Mouse (Mus musculus): Measurements from ENCODE around the gene Morc1.

Gene Morc1

DNA sequence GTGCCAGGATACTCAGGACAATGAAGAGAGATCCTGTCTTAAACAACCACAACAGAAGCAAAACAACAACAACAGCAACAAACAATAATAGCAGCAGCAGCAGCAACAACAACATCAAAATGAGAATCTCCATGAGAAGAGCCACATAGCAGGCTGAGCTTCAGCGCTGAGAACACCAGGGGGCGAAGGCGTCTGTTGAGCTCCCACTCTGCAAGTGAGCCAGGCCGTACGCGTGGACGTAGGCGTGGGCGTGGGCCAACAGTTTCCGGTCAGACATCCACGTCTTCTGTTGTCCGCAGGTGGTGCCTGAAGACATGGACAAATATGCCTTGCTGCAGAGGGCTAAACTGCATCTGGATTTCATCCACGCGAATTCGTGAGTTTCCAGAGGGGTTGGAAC is at the start of gene Morc1:
Gene Morc1 (plus strand): TSS at position 211 of the 400 bp plus-strand sequence.
- no peak for DNase-seq

DNA sequence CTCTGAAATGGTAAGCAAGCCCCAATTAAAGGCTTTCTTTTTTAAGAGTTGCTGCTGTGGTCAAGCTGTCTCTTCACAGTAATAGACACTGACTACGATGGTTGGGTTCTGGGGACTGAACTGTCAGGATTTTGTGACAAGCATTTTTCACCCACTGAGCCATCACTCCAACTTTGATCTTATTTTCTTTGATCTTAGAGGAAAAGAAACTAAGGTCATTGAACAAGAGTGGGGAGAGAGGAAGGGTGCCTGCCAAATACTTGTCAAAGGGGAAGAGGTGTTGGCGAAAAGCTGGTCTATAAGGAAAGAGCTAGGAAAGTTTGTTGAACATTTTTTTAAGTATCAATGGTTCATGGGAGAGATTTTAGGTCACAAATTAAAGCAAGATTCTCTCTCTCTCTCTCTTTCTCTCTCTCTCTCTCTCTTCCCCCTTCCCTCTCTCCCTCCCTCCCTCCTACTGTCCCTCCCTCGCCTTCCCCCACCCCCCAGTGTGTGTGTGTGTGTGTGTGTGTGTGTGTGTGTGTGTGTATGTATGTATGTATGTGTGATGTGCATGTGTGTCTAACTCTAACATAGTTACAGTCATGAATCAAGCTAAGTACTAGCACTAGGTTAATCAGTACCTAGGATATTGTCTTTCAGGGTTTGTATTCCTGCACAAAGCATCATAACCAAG is 47.3 kb upstream of the Morc1 start:
- no peak for DNase-seq

DNA sequence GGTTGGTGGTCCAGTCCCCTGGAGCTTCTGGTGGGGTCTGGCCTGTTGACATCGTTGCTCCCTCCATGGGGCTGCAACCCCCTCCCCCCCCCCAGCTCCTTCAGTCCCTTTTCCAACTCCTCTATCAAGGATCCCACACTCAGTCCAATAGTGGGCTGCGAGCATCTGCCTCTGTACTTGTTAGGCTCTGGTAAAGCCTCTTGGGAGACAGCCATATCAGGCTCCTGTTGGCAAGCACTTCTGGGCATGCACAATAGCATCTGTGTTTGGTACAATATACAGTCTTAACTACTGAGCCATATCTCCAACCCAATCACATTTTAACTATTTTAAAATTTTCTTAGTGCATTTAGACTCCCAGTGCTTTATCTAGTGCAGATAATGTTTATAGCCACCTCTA is 44.1 kb upstream of the Morc1 start:
- peak; percentile 85 for DNase-seq

DNA sequence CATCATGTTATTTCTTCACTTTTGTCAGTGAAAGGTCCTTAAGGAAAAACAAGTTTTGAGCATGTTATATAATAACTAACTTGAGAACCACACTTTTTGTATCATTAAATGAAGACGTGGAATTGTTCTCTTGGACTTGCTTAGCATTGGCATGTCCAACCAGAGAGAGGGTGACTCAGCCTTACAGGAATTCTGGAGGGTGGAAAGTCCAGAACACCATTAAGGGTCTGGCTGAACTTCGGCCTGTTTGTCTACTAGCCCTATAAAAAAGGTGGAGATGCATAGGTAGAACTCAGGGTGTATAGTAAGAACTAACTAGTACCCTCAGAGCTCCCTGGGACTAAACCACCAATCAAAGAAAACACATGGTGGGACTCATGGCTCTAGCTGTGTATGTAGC is 35.8 kb upstream of the Morc1 start:
- DNase-seq = no peak

DNA sequence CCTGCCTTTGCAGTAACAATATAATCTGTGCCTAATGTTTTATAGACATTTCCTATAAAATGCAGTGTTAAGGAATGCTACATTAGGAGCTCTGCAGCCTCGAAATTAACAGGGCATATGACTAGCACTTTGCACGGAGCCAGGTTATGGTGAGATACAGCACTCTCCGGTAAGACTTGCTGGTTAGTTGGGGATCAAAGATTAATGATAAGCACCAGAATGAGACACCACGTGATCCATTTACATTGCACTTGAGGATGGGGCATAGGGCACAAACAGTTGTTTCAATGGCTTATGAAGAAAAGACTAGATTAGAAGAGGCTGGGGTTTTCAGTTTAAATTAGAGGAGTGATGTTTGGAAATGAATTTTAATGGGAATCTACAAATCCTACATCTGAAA is 28.1 kb upstream of the Morc1 start:
- no peak for DNase-seq

DNA sequence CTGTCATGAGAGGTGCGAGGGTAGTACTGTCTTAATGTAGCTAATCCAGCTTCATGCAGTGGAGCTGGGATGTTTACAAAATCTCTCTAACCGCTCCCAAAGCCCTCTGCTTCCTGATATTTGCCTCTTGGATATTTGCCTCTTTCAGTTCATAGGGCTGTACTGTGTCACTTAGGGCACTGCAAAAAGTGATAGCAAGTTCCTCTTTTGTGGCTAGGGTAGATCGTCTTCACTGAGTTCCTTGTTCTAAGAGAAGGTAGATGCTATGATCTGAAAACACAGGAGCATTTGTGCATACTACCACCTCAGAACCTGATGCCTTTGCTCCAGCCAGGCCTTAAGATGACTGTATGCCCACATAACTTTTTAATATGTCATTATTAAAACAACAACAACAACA is 27.6 kb upstream of the Morc1 start:
- no peak for DNase-seq

DNA sequence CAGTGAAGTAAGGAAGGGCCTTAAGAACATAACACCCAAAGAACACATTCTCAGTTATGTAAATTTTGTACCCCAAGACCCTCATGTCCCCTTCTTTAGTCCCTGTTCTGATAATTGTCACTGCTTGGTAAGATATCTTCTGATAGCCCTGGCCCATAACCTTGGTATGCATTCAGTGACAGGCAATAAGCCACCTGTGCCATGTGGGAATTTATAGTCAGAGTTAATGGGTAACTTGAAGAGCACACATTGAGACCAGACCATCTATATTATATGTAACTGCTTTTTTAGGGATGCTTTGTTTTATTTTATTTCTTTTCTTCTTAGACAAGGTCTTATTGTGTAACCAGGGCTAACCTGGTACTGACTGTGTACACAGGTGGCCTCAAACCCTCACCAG is 27.0 kb upstream of the Morc1 start:
- no peak for DNase-seq

DNA sequence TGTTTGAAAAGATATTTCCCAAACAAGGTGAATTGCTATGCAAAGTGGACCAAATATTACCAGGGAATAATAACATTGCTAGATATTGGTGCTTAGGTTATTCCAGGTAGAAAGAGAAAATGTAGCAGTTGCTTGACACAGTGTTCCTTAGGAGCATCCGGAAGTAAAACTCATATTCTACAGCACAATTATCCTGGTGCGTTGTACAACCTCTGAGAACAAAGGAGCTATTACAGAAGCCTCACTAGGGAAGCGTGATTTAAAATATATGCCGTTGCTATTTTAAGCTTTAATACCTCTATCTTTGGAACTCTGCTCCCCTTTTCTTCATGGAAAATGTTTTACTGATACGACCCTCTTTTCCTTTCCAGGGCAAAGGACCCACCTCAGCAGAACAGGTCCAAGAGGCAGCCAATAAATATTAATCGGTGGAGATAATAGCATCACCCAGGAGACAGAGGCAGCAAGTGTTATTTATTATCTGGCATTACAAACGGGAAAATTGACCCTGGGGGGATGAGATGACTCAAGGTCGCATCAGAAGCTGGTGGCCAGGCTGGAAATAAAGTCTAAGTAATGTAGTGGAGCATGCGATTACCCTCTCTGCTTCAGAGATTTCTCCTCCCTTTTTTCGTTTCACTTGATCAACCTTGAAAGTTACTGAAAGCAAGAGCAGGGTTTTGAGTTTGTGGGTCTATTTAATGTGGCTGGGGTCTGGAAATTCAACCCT is 25.2 kb upstream of the Morc1 start:
- DNase-seq = no peak

DNA sequence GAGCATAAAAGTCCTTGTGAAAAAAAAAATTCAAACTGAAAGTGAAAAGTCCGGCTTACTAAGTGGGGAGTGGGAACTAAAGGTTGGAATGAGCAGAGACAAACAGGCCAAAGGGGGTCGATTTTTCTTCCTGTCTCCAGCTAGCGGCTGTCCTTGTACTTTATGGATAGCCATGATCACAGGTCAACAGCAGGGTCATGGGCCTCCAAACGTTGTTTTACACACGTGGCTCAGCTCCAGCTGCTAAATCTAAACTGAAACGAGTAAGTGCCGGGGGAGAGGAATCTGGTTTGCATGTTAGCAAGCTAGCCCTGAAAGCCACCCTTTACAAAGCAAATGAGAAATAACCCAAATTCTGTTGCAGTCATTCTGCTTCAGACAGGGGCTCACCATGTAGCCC is 21.5 kb upstream of the Morc1 start:
- no peak for DNase-seq

DNA sequence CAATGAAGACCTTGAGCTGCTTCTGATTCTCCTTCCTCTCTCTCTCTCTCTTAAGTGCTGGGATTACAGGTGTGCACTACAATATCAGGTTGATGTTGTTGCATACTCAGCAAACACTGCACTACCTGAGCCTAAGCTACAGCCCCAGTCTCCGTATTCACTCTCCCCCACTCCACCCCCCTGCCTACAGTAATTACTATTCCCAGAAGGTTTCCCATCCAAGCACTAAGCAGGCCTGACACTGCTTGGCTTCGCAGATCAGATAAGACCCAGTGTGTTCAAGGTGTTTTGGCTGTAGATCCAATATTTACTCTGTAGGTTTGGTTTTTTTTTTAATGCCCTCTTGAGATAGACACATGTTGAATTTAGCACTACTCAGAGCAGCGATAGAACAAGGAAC is 20.9 kb upstream of the Morc1 start:
- no peak for DNase-seq

DNA sequence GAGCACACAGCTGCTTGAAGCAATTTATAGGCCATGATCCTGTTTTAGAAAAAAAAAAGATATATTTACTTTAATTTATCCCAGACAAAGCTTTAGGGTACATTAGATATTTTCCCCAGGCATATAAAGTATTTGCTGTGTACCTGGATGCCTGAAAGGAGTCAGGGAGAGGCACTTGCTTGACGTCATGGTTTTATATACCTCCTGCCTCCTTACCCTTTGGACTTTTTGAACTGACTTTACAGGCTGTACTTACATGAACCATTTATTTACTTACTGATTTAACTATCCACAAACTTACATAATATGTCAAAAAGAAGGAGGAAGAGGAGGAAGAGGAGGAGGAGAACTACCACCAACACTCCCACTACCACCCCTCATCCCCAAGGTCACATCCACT is 18.8 kb upstream of the Morc1 start, which contains the start of gene Gm5485:
Gene Gm5485 (minus strand): TSS at position 171 of the 400 bp plus-strand sequence.
- DNase-seq = no peak

DNA sequence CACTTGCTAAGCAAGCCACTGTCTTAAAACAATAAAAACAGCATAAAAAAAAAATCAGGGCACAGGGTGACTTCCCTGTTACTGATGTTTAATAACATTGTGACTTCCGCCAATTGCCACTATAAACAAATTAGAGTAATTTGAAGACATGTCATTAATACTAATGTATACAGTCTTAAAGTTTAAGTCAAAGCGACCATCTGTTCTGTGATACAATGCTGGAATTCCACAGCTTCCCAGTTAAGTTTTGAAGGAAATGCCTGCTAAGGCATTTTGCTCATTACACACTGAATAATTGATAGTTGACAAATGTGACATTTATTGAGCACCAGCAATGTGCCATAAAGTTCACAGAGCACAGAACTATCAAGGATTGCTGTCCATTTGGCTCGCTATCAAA is 12.5 kb upstream of the Morc1 start:
- DNase-seq = no peak

DNA sequence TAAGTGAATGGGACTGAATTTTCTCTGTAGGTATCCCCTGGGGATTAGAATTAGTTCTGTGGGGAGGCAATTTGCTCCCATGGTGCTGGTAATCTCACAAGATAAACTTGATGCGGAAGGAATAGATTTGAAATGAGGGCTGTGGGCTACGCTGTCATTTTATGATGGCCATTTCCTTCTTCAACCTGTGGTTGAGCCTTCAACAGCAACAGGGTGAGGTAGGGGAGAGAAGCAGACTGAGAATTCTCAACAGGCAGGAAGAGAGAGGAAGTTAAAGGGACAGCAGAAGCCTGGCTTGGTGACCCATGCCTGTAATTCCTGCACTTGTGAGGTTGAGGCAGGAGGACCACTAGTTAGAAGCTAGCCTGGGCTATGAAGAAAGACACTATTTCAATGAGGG is 12.0 kb upstream of the Morc1 start:
- no peak for DNase-seq

DNA sequence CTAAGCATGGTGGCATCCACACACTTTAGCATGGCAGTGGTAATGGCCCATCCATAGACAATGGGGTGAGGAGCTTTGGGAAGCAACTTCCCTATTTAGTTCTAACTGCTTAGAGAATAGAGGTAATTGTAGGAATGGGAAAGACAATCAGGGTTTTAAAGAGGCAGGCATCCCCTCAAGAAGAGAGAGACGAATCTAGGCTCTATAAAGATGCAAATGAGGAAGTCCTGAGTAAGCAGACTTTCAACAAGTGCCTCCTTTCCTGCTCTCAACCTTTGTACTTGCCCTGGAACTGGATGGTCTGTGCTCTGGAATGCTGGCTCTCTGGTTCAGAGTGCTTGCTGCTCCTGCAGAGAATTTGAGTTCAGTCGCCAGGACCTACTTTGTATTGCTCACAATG is 8.5 kb upstream of the Morc1 start:
- DNase-seq = no peak

DNA sequence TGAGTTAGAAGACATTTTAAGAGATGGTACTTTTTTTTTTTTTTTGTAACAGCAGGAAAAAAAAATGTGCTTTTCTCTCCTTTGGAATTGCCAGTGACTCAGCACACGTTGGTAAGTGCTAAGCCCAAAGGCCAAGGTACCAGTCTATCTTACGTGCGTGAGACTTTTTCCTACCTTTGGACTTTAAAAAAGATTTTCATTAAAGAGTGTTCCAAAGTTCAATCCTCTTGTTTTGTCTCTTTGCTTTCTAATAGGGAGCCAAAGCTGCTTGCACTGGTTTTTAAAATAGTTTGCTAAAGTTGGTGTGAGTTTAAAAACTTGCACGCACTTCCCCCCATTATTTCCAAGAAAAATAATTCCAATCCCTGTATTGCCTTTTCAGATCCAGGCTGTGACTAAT is 7.0 kb upstream of the Morc1 start:
- DNase-seq = no peak

DNA sequence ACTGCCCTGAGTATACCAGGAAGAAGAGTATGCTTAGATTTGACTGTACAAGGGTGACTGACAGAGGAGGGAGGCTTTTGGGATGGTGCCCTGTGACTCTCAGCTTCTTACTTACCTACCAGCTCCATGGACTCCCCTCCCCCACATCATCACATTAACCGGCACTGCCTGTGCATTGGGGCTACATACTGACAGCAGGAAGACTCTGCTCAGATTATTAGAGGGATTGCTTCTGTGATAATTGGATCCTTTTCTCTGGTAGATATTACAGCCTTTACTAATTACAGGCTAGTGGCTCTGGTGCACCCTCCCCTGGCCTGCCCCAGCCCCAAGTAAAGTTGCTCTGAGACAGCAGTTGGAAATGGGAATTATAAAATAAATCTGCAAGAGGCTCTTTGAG is 1.6 kb upstream of the Morc1 start:
- no peak for DNase-seq

DNA sequence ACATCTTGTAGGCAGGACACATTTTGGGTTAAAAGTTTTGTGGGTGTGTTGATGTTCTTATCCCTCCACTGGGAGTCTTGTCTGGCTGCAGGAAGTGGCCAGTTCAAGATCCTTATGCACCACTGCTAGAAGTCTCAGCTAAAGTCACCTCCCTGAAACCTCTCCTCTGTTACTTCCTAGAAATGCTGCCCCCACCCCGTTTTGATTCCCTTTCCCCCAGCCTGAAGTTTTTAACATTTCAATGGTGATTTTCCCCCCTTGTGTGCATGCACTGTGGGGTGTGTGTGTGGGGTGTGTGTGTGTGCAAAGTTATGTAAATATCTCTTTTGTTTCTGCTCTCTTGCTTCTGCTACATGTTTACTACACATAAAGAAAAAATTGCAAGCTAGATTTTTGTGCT is 4.4 kb downstream of the Morc1 start:
- no peak for DNase-seq

DNA sequence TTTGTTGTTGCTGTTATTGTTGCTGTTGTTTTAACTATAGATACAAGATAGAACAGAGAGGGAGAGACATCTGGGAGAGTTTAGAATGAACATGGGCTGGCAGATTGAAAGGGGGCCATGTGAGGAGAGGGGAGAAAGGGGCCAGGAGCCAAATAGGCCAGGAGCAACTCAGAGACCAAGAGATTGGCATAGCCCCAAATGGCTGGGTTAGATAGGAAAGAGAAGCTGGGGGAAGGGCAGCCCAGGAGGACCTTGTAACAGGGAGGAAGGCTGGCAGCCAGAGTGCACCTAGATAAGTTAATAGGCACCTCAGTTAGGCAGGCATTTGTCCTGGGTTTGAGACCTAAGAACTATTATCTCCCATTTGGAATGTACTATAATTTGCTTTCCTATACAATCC is 6.4 kb downstream of the Morc1 start:
- DNase-seq = no peak

DNA sequence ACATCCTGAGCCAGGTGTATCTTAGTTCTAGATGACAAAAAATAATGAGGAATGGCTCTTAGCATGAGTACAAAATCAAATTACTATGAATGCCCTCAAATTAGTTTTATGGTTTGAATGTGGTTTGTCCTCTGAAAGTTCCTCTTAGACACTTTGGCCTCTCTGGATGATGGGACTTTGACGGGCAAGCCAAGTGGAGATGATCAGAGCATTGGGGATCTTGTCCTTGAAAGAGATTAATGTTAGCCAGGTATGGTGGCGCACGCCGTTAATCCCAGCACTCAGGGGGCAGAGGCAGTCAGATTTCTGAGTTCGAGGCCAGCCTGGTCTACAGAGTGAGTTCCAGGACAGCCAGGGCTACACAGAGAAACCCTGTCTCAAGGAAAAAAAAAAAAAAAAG is 13.6 kb downstream of the Morc1 start:
- no peak for DNase-seq

DNA sequence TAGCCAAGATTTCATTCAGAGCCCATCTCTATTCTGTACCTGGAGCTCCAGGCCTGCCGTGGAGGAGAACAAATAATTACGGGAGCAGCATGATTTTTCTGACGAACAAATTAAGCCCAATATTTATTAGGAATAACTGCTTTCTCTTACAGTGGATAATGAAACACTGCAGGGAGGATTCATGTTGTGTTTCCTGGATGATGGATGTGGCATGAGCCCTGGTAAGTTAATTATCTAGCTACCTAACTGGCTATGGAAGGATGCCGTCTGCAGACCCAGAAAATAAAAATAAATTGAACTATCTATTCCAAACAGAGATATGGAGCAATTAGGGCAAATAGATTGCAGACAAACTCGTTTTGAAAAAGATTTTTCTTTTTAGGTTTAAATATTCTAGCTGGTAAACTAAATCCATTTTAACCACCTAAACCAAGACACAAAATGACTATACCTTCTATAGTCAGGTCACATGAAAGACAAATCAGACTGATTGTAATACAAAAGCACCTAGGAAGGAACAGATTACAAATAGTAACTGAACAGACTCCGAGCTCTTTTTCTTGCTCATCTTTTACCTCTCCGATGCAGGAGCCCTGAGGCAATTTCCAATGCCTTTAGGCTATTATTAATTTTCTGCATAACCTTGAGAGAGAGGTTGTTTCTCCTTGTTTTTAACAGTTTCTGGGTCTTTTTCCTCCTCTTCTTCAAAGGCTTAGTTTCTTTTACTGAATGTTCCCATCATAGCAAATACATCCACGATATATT is 15.3 kb downstream of the Morc1 start:
- no peak for DNase-seq

DNA sequence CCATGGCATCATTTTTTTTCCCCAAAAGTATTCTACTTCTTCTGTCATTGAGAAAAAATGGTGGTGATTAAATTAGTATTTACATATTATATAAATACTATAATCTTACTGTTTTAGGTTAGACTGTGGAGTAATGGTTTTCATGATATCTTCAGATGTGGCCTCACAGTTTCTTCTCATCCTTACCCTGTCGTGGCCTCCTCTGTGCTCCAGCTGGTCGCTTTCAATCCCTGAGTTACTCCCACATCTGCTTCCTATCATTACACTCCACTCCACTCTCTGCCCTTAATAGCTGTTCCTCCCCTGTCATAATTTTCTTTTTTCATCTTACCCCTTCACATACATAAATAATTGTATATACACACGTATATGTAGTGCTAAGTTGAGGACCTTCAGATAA is 22.2 kb downstream of the Morc1 start:
- DNase-seq = no peak

DNA sequence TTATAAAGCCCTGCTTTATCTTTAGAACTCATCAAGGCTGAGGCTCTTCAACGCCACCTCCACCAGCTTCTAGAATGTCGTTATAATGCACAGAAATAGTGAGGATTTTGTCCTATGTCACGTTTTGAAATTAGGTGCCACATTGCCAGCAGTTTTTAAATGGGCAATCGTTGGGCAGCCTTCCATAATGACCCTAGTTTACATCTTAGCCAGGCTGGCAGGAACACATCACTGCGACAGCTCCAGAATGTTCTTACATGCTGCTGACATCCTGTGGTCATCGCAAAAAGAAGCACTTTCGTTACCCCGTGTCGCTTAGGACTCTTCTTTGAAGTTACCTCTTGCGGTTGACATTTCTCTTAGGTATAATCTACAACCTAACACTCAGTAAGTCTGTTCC is 42.4 kb downstream of the Morc1 start:
- no peak for DNase-seq

DNA sequence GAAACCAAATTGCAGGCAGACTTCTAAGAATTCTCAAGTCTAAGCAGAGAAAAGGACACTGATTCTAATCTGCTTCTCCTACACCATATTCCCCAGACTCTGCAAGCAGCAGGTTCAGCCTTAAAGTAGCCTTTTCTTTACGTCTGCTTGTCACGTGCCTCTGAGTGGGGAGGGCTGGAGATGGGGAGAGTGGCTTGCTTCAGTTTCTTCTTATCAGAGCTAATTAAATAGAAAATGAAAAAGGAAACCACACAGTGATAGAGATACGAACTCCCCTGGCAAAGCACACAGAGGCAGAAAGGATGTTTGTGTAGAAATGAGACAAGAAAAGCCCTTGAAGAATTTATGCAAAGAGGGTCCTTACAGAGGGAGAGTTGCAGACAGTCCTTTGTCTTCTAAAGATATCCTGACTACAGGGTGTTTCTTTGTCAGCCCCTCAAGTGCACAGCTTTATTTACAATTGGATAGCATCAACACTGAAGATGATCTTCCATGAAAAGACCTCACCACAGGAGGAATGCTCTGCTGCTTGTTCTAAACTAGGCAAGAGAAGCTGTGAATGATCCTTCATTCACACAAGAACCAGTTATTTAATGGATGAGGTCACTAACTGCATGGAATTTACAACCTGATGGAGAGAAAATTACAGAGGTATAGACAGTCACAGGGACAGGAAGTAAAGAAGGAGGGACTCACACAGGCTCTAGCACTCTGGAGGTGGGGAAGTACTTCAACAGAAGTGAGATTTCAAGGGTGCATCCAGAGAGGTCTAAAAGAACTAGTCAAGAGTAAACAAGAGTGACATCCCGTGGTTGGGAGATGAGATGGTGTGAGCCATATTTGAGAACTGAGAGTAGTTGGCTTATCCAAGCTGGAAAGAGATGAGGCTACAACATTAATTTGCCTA is 44.1 kb downstream of the Morc1 start:
- DNase-seq = no peak
